Mouse (Mus musculus) brain, embryonic 14.5 days (tissue): Measurements from ENCODE around the gene Mrpl39.

ENCODE experiments used
- CTCF ChIP-seq: fragments of 200-500 bp; IDR thresholded peaks from 2 replicates; pipeline ENCODE4 v1.5.1; 2012; ENCODE audit warnings: inconsistent platforms, mild to moderate bottlenecking, moderate library complexity, borderline replicate concordance; ENCODE audit not compliant: insufficient read depth, insufficient read length; ENCODE audit errors: extremely low read depth
- POLR2A ChIP-seq: fragments of 200-500 bp; IDR thresholded peaks from 2 replicates; pipeline ENCODE4 v1.6.1; 2012; ENCODE audit warnings: mild to moderate bottlenecking, inconsistent platforms, borderline replicate concordance; ENCODE audit not compliant: poor library complexity, insufficient read depth, insufficient read length, severe bottlenecking; ENCODE audit errors: extremely low read depth

DNA sequence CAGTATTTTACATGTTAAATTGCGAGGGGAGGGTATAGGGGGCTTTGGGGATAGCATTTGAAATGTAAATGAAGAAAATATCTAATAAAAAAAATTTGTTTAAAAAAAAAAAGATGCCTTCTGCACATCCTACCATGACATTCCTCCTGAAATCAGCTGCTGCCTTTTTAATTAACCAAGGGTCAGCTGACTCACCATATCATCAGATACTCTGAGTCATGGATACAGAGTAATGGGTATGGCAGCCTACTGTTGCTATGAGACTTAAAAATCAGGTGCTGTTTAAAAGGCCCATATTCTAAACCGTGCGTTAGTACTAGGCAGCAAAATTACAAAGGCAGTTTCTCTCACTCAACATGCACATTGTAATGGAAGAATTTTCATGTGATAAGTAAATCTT lies 58.2 kb downstream of the Mrpl39 start:
- no peak for TF ChIP-seq POLR2A
- TF ChIP-seq CTCF, result no peak
